Mouse (Mus musculus) liver, embryonic 13.5 days (tissue): ENCODE measurements around the gene Plg. TPM values are rescaled to one million over a fixed set of nuclear protein-coding genes. Genes with fewer than 3 reads are reported as not detected.

ENCODE experiments used
- ATAC-seq: fragments of 200-750 bp; cut with Nextera tagmentation; 2 replicates; pipeline ENCODE4 v1.8.0; 2017; ENCODE audit warnings: low read depth, mild to moderate bottlenecking, moderate number of reproducible peaks, moderate library complexity
- DNase-seq: peaks from one replicate; pipeline ENCODE4 v3.0.0; 2022
- H3K27ac ChIP-seq: fragments of 300-500 bp; sonication (generic); 2 replicates; pipeline ENCODE4 v1.5.1; 2015; ENCODE audit warnings: moderate library complexity, mild to moderate bottlenecking, inconsistent platforms
- H3K27me3 ChIP-seq: fragments of 300-500 bp; sonication (generic); 2 replicates; pipeline ENCODE4 v1.6.1; 2015; ENCODE audit warnings: mild to moderate bottlenecking, inconsistent platforms
- H3K36me3 ChIP-seq: fragments of 300-500 bp; sonication (generic); 2 replicates; pipeline ENCODE4 v1.6.1; 2015; ENCODE audit warnings: mild to moderate bottlenecking, inconsistent platforms
- H3K4me1 ChIP-seq: fragments of 300-500 bp; sonication (generic); replicated peaks from 2 replicates; pipeline ENCODE4 v1.6.1; 2015; ENCODE audit warnings: inconsistent platforms
- H3K4me2 ChIP-seq: fragments of 300-500 bp; sonication (generic); 2 replicates; pipeline ENCODE4 v1.6.1; 2015; ENCODE audit warnings: inconsistent platforms, mild to moderate bottlenecking, moderate library complexity
- H3K4me3 ChIP-seq: fragments of 300-500 bp; sonication (generic); replicated peaks from 2 replicates; pipeline ENCODE4 v1.5.1; 2015; ENCODE audit warnings: mild to moderate bottlenecking, inconsistent platforms
- H3K9ac ChIP-seq: fragments of 300-500 bp; sonication (generic); 2 replicates; pipeline ENCODE4 v1.6.1; 2015; ENCODE audit warnings: mild to moderate bottlenecking, inconsistent platforms
- H3K9me3 ChIP-seq: fragments of 300-500 bp; sonication (generic); replicated peaks from 2 replicates; pipeline ENCODE4 v1.6.1; 2016; ENCODE audit warnings: inconsistent platforms
- WGBS: fragments of 180-500 bp; shearing (Covaris S2); methylation state at CpG from one replicate; pipeline ENCODE4 v1.1.7; 2015; ENCODE audit not compliant: insufficient replicate concordance; 5-methylcytosine and 5-hydroxymethylcytosine counted together
- polyA plus RNA-seq: library from polyadenylated mRNA; unstranded; fragments of >200 nt; fragmentation: Nextera tagmentation; extraction: Ambion mirVana; gene quantifications from 2 replicates; pipeline ENCODE4 v1.2.1, GENCODE M21; 2015

Gene Plg
- polyA plus RNA-seq, 1 experiment from 2014 or later: 135 TPM

DNA sequence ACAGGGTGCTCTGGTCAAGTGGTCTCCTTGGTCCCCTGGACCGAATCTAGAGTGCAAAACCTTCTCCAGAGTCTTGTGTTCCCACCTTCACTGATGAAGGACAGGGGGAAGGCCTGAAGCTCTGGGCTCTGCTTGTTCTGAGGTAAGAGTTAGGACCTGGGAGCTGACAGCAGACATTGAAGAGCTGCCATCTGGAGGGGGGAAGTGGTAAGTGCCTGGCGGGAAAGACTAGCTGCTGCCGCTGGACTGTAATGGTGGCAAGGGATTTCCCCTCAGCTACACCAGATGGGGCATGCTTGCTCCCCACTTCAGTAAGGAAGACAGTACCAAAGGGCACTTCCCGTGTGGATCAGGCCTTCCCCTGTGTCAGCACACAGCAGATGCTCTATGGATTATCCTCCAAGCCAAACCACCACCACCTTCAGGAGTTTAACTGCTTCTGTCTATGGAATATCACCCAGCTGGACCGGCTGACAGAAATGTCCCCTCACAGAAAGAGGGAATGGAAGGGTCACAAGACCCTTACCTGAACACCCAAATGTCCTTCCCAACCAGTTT is 11.0 kb upstream of the Plg start:
- H3K27me3 ChIP-seq: no peaks in the 10 kb centered on the region
- H3K9ac ChIP-seq: no peak overlapping the region
- no peaks in the 10 kb centered on the region for H3K9me3 ChIP-seq
- H3K4me1 ChIP-seq: peaks cover 5% of the 10 kb centered on the region
- DNase-seq (peak; percentile 25), ATAC-seq (peak; percentile 35; the same call in 1 of the 2 replicates)
- 25% methylated on average over 5 of the region's 5 CpGs for WGBS
- no peak overlapping the region for H3K27ac ChIP-seq
- no peak overlapping the region for H3K4me2 ChIP-seq
- H3K4me3 ChIP-seq: no peak overlapping the region
- no peaks in the 10 kb centered on the region for H3K36me3 ChIP-seq

GRCm38 (mm10) chr17:12369393-12369792 is 9.0 kb upstream of the Plg start:
- H3K4me2 ChIP-seq: no peak overlapping the region
- WGBS: 46% methylated on average over 5 of the region's 5 CpGs
- H3K4me1 ChIP-seq: peaks cover 16% of the 10 kb centered on the region
- H3K27me3 ChIP-seq: no peaks in the 10 kb centered on the region
- ATAC-seq (no peak), DNase-seq (no peak)
- no peak overlapping the region for H3K27ac ChIP-seq
- no peaks in the 10 kb centered on the region for H3K36me3 ChIP-seq
- H3K4me3 ChIP-seq: no peak overlapping the region
- no peaks in the 10 kb centered on the region for H3K9me3 ChIP-seq
- H3K9ac ChIP-seq: no peak overlapping the region

DNA sequence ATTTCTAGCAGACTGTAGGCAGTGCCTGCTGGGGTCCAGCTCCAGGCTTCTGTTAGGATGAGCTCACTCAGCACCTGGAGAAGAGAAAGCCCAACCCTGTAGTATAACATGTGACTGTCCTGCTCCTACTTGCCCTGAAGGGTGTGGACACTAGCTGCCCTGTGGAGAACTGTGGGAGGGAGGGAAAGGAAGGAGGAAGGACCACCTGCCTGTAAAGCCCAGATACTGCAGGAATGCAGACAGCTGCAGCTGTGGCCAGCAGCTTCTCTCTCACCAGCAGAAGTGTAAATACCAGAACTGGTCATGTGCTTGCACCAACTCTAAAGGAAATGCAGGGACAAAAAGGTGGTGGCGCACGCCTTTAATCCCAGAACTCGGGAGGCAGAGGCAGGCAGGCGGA is 8.1 kb upstream of the Plg start:
- ATAC-seq (no peak), DNase-seq (no peak)
- Histone ChIP-seq H3K4me1 (peaks cover 18% of the 10 kb centered on the region), H3K4me2 (no peak overlapping the region), H3K27me3 (no peaks in the 10 kb centered on the region; the same call in 1 of the 2 replicates), H3K9me3 (no peaks in the 10 kb centered on the region), H3K36me3 (no peaks in the 10 kb centered on the region), H3K9ac (no peak overlapping the region), H3K4me3 (no peak overlapping the region), H3K27ac (no peak overlapping the region)
- 53% methylated on average over 4 of the region's 4 CpGs for WGBS

- Histone ChIP-seq H3K4me2 (peak overlapping the region; percentile 60), H3K4me3 (peak overlapping the region; percentile 35), H3K36me3 (no peaks in the 10 kb centered on the region), H3K27ac (no peak overlapping the region), H3K9ac (no peak overlapping the region; the same call in 1 of the 2 replicates), H3K9me3 (no peaks in the 10 kb centered on the region), H3K4me1 (peaks cover 20% of the 10 kb centered on the region), H3K27me3 (no peaks in the 10 kb centered on the region; the same call in 1 of the 2 replicates)
- 16% methylated on average over 10 of the region's 10 CpGs for WGBS
- no peak for DNase-seq
- no peak for ATAC-seq
Observed at GRCm38 (mm10) chr17:12371310-12371925, 7.0 kb upstream of the Plg start.

DNA sequence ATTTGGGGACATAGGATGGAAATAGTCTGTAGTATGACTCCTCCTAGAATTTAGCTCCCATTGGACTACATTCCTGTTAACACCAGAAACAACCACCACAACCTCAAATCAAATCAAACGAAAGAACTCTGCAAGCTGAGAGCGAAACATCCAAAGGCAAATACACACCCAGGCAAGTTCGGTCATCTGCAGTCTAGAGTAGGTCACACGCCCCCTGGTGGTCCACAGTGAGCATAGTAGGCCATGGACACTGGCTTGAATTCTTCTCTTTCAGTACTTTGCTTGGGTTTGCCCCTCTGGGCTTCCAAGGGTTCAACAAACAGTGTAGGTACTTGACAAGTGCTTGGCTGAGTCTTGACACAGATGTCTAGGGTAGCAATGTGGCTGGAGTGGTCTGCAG is 6.4 kb upstream of the Plg start:
- Histone ChIP-seq H3K4me2 (peak overlapping the region; percentile 60), H3K4me3 (peak overlapping the region; percentile 35)

GRCm38 (mm10) chr17:12373601-12374144 is 4.7 kb upstream of the Plg start:
- no peaks in the 10 kb centered on the region for H3K36me3 ChIP-seq
- WGBS: 21% methylated on average over 3 of the region's 3 CpGs
- no peak overlapping the region for H3K4me3 ChIP-seq
- H3K4me2 ChIP-seq: no peak overlapping the region
- no peaks in the 10 kb centered on the region for H3K9me3 ChIP-seq
- H3K4me1 ChIP-seq: peaks cover 20% of the 10 kb centered on the region
- no peak overlapping the region for H3K9ac ChIP-seq
- ATAC-seq (no peak), DNase-seq (no peak)
- no peaks in the 10 kb centered on the region; the same call in 1 of the 2 replicates for H3K27me3 ChIP-seq
- no peak overlapping the region for H3K27ac ChIP-seq

More for the DNA sequence above, 6.4 kb upstream of the Plg start:
- H3K36me3 ChIP-seq: no peaks in the 10 kb centered on the region
- no peaks in the 10 kb centered on the region for H3K9me3 ChIP-seq
- DNase-seq: peak; percentile 59
- no peak overlapping the region for H3K27ac ChIP-seq
- H3K27me3 ChIP-seq: no peaks in the 10 kb centered on the region; the same call in 1 of the 2 replicates
- 5% methylated on average over 4 of the region's 4 CpGs for WGBS
- H3K4me1 ChIP-seq: peaks cover 20% of the 10 kb centered on the region
- ATAC-seq: peak; percentile 56
- no peak overlapping the region for H3K9ac ChIP-seq

DNA sequence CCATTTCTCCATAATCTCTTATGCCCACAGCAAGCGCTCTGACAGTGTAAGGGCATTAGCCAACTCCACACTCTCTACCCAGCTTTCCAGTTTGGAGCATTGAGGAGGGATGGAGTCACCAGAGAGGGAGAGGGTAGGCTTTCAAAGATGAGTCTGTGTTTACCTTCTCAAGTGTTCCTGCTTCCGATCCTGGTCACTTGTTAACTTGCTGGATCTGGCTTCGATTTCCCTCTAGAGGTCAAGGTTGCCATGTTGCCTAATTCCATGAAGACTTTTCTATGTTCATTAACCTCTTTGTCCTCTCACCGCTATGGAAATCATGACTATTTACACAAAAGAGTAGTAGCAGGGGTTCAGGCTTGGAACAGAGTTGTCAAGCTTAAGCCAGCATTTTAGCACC is 1.9 kb downstream of the Plg start:
- H3K4me2 ChIP-seq: peak overlapping the region; percentile 32
- no peaks in the 10 kb centered on the region for H3K36me3 ChIP-seq
- H3K9ac ChIP-seq: no peak overlapping the region
- H3K4me3 ChIP-seq: peak overlapping the region; percentile 26
- H3K27me3 ChIP-seq: peaks cover 13% of the 10 kb centered on the region
- peaks cover 17% of the 10 kb centered on the region for H3K4me1 ChIP-seq
- peak overlapping the region; percentile 44 for H3K27ac ChIP-seq
- ATAC-seq: no peak
- 60% methylated on average over 4 of the region's 4 CpGs for WGBS
- H3K9me3 ChIP-seq: no peaks in the 10 kb centered on the region
- no peak for DNase-seq

GRCm38 (mm10) chr17:12381579-12381978 is 3.2 kb downstream of the Plg start:
- Histone ChIP-seq H3K4me1 (peaks cover 15% of the 10 kb centered on the region), H3K36me3 (peaks cover under 1% of the 10 kb centered on the region; the same call in 1 of the 2 replicates), H3K4me3 (no peak overlapping the region), H3K9ac (no peak overlapping the region), H3K27me3 (peaks cover 17% of the 10 kb centered on the region; the same call in 1 of the 2 replicates), H3K9me3 (no peaks in the 10 kb centered on the region), H3K27ac (no peak overlapping the region), H3K4me2 (no peak overlapping the region)
- no peak for DNase-seq
- no peak for ATAC-seq
- 45% methylated on average over 2 of the region's 2 CpGs for WGBS

GRCm38 (mm10) chr17:12382531-12382930 is 4.1 kb downstream of the Plg start:
- no peak overlapping the region for H3K4me3 ChIP-seq
- no peak overlapping the region for H3K9ac ChIP-seq
- WGBS: 34% methylated on average over 2 of the region's 2 CpGs
- DNase-seq (no peak), ATAC-seq (no peak)
- H3K4me2 ChIP-seq: no peak overlapping the region
- H3K27me3 ChIP-seq: peaks cover 17% of the 10 kb centered on the region; the same call in 1 of the 2 replicates
- peaks cover 15% of the 10 kb centered on the region for H3K4me1 ChIP-seq
- H3K27ac ChIP-seq: no peak overlapping the region
- peaks cover 5% of the 10 kb centered on the region for H3K36me3 ChIP-seq
- H3K9me3 ChIP-seq: no peaks in the 10 kb centered on the region

GRCm38 (mm10) chr17:12385049-12385794 is 6.8 kb downstream of the Plg start:
- peaks cover 26% of the 10 kb centered on the region; the same call in 1 of the 2 replicates for H3K27me3 ChIP-seq
- no peaks in the 10 kb centered on the region for H3K9me3 ChIP-seq
- no peak overlapping the region for H3K4me3 ChIP-seq
- ATAC-seq (peak; percentile 62), DNase-seq (no peak)
- H3K9ac ChIP-seq: no peak overlapping the region
- peaks cover 15% of the 10 kb centered on the region for H3K4me1 ChIP-seq
- peaks cover 17% of the 10 kb centered on the region for H3K36me3 ChIP-seq
- 38% methylated on average over 8 of the region's 8 CpGs for WGBS
- H3K4me2 ChIP-seq: no peak overlapping the region
- H3K27ac ChIP-seq: peak overlapping the region; percentile 29; the same call in 1 of the 2 replicates

DNA sequence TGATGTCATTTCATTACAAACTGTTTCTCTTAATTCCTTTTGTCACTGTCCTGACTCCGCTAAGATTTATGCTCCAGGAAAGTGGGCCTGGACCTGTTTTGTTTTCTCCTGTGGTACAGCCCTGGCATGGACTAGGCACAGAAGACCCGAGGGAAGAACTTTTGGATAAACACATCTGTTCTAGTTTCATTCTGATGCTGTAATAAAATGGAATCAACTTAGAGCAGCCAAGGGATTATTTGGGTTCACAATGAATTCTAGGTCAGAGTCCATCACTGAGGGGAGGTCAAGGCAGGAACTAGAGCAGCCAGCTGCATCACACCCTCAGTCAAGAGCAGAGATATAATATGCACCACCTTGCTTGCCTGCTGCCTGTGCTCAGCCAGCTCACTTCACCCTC is 9.4 kb downstream of the Plg start:
- Histone ChIP-seq H3K9me3 (no peaks in the 10 kb centered on the region), H3K36me3 (peaks cover 23% of the 10 kb centered on the region), H3K9ac (no peak overlapping the region), H3K27me3 (peaks cover 26% of the 10 kb centered on the region; the same call in 1 of the 2 replicates), H3K27ac (no peak overlapping the region), H3K4me2 (no peak overlapping the region), H3K4me1 (peaks cover 8% of the 10 kb centered on the region), H3K4me3 (no peak overlapping the region)
- ATAC-seq (no peak), DNase-seq (no peak)
- 56% methylated on average over 2 of the region's 2 CpGs for WGBS
